Mouse (Mus musculus) heart, embryonic 13.5 days (tissue): ENCODE results near the gene Zfp593. TPM values are rescaled to one million over a fixed set of nuclear protein-coding genes. Genes with fewer than 3 reads are reported as not detected.

Experiments
- ATAC-seq: fragments of 200-750 bp; cut with Nextera tagmentation; 2 replicates; pipeline ENCODE4 v1.8.0; 2017; ENCODE audit warnings: moderate TSS enrichment; ENCODE audit not compliant: insufficient number of reproducible peaks, low FRiP score, low TSS enrichment; ENCODE audit errors: extremely low read depth
- H3K27ac ChIP-seq: fragments of 300-500 bp; sonication (generic); replicated peaks from 2 replicates; pipeline ENCODE4 v1.5.1; 2015; ENCODE audit warnings: moderate library complexity, mild to moderate bottlenecking, inconsistent platforms
- H3K27me3 ChIP-seq: fragments of 300-500 bp; sonication (generic); replicated peaks from 2 replicates; pipeline ENCODE4 v1.6.1; 2015; ENCODE audit warnings: mild to moderate bottlenecking, inconsistent platforms
- H3K36me3 ChIP-seq: fragments of 300-500 bp; sonication (generic); 2 replicates; pipeline ENCODE4 v1.6.1; 2015; ENCODE audit warnings: mild to moderate bottlenecking, inconsistent platforms
- H3K4me1 ChIP-seq: fragments of 300-500 bp; sonication (generic); 2 replicates; pipeline ENCODE4 v1.6.1; 2015; ENCODE audit warnings: inconsistent platforms
- H3K4me2 ChIP-seq: fragments of 300-500 bp; sonication (generic); 2 replicates; pipeline ENCODE4 v1.6.1; 2015; ENCODE audit warnings: inconsistent platforms, mild to moderate bottlenecking, moderate library complexity
- H3K4me3 ChIP-seq: fragments of 300-500 bp; sonication (generic); 2 replicates; pipeline ENCODE4 v1.5.1; 2015; ENCODE audit warnings: moderate library complexity, mild to moderate bottlenecking, inconsistent platforms
- H3K9ac ChIP-seq: fragments of 300-500 bp; sonication (generic); 2 replicates; pipeline ENCODE4 v1.6.1; 2015; ENCODE audit warnings: inconsistent platforms, mild to moderate bottlenecking, moderate library complexity
- H3K9me3 ChIP-seq: fragments of 300-500 bp; sonication (generic); 2 replicates; pipeline ENCODE4 v1.6.1; 2016; ENCODE audit warnings: inconsistent platforms
- WGBS: fragments of 180-500 bp; shearing (Covaris S2); methylation state at CpG from one replicate; pipeline ENCODE4 v1.1.7; 2015; ENCODE audit warnings: mixed read lengths; 5-methylcytosine and 5-hydroxymethylcytosine counted together
- polyA plus RNA-seq: library from polyadenylated mRNA; unstranded; fragments of >200 nt; fragmentation: Nextera tagmentation; extraction: Ambion mirVana; gene quantifications from 2 replicates; pipeline ENCODE4 v1.2.1, GENCODE M21; 2015

Gene Zfp593
- polyA plus RNA-seq, 1 experiment from 2014 or later: 9.2 TPM

DNA sequence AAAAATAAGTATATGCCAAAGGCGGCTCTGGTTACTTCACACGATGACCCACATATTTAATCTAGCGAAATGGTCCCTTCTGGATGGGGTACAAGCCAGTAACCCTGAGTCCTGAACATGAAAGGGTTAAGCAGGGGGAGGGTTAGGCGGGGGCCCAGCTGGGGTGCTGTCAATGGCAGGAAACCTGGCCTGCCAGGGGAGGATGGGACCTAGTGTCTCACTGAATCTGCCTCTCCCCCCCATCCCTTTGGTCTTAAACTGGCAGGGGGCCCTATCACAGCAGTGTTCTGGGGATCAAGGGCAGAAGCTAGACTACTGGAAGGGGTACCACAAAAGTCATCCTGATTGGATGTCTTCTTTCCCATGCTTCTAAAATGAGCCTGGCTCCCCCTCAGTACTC, 10.5 kb upstream of the Zfp593 start:
- peaks cover 72% of the 10 kb centered on the region for H3K4me1 ChIP-seq
- peaks cover 42% of the 10 kb centered on the region for H3K27me3 ChIP-seq
- no peak overlapping the region for H3K4me3 ChIP-seq
- H3K27ac ChIP-seq: peak overlapping the region; percentile 71
- 50% methylated on average over 4 of the region's 4 CpGs for WGBS
- no peaks in the 10 kb centered on the region for H3K9me3 ChIP-seq
- peak overlapping the region; percentile 61 for H3K9ac ChIP-seq
- H3K36me3 ChIP-seq: no peaks in the 10 kb centered on the region
- no peak for ATAC-seq
- H3K4me2 ChIP-seq: peak overlapping the region; percentile 55; the same call in 1 of the 2 replicates

DNA sequence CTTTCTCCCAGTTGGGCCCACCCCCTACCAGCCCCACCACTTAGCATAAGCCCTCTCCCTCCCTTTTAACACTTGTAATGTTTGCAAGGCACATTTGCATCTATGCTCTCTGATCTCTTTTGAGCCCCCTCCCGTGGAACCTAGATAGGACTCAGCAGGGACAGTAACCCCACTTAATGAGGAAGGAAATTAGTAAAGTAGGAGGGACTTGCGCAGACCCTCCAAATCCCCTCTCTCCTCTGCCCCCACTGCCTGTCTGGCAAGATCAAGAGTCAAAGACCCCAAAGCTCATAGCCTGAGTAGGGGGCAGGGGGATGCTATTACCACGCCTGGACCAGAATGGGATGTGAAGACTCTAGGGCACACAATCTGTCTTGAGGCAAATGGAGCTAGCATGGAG, 9.4 kb upstream of the Zfp593 start:
- no peak for ATAC-seq
- Histone ChIP-seq H3K4me1 (peaks cover 82% of the 10 kb centered on the region), H3K27me3 (peaks cover 52% of the 10 kb centered on the region), H3K4me3 (no peak overlapping the region), H3K27ac (no peak overlapping the region), H3K4me2 (no peak overlapping the region), H3K9me3 (no peaks in the 10 kb centered on the region), H3K9ac (no peak overlapping the region), H3K36me3 (no peaks in the 10 kb centered on the region)
- 51% methylated on average over 3 of the region's 3 CpGs for WGBS

DNA sequence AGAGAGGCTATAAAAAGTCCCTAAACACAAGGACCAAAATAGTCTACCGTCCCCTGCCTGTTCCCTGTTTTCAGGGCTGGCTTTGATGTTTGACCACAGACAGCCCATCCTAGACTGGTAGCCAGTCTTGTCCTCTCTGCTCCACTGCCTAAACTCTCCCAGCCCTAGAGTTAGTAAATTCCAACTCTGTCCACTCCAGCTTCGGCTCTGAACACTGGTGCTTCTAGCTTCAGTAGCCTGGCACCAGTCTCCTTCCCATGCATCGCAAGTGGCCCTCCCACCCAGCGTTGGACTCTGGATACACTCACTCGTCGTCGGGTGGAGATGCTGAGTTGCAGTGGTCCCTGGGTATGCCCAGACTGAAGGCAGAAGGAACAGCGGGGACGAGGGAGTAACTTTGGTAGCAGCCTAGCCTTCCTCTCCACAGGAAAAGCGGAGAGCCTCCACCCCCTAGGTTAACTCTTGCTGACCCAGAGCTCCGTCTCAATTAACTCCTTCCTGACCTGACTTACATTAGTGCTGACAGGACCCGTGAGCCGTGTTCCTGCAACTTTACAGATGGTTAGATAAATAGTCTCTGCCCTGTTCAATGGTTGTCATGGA, 8.4 kb upstream of the Zfp593 start, which contains the start of gene Grrp1:
Gene Grrp1, minus strand, starts transcription at position 385 of the 603 bp plus-strand sequence.
- Histone ChIP-seq H3K9ac (peak within 1 kb of the TSS; percentile 77), H3K4me1 (peaks cover 88% of the 10 kb centered on the region), H3K36me3 (no peaks in the 10 kb centered on the region), H3K27ac (peak within 1 kb of the TSS; percentile 58), H3K4me2 (peak within 1 kb of the TSS; percentile 96), H3K9me3 (no peaks in the 10 kb centered on the region), H3K4me3 (peak within 1 kb of the TSS; percentile 60), H3K27me3 (peaks cover 62% of the 10 kb centered on the region)
- WGBS: 4% methylated on average over 13 of the region's 13 CpGs
- ATAC-seq: no peak

DNA sequence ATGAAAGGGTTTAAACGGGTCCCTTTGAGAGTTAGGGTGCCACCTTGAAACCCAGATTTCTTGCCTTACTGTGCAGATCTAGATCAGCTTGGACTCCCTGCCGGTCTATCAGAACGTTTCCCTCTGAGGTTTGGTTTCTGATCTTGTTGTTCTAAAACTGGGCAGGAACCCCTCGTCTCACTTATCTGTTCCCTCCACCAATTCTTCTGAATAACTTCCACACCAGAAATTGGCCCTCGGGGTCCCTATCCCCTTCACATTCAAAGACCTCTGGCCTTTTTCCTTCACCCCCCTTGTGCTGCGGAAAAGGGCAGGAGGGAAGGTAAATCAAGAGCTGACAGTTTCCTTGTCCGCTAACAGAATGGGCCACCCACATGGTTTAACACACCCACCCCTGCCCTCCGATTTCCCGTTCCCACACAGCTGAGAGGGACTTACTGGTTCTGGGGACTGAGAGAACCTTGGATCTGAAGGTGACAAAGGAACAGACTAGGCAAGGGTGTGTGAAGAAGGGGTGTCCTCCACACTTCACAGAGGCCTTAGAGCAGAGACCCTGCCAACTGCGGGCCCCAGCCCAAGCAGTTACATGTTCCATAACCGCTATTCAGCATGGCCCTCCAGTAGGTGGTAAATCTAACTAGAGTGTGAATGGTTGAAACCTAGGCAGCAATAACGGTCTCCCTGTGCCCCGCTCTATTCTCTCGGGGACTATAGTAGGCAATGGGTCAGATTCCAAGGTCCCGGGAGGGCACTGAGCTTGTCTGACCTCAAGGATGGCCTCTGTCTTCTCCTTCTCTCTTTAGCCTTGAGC, 7.7 kb upstream of the Zfp593 start:
- Histone ChIP-seq H3K27ac (peak overlapping the region; percentile 58), H3K27me3 (peaks cover 69% of the 10 kb centered on the region), H3K9ac (peak overlapping the region; percentile 77), H3K36me3 (no peaks in the 10 kb centered on the region), H3K4me2 (peak overlapping the region; percentile 96), H3K4me3 (peak overlapping the region; percentile 60), H3K4me1 (peaks cover 88% of the 10 kb centered on the region), H3K9me3 (no peaks in the 10 kb centered on the region)
- 26% methylated on average over 15 of the region's 15 CpGs for WGBS
- ATAC-seq: no peak

DNA sequence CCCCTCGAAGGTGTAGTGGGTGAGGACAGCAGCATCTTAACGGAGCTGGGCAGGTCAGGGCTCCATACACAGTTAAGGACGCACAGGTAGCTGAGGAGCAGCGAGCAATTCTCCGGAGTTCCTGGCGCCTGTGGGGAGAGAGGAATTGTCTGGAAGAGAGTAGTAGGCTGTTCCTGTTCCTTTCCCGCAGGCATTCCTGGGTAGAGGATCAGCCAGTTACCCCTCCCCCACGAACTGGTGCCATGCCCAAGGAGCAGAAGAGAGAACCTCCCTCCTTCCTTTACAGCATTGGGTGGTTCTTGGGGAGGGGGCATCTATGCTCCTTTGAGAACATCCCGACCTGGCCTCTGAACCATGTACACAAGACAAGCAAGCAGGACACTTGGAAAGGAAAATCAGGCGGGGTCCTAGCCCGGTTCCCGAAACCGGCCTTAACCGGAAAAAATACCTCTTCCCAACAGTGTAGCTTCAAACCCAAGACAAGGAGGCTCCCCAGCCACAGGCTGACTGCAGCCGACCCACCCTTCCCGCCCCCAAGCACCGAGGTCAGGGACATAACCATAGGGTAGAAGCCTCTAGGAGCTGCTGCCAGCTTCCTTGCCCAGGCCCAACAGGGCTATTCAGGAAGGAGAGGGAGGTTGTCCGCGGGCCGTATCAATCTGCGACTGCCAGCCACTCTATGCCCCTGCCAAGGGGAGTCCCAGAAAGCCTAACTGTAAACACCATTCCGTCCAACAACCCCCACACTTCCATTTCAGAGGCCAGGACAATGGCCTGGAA, 6.9 kb upstream of the Zfp593 start:
- H3K9me3 ChIP-seq: no peaks in the 10 kb centered on the region
- H3K27me3 ChIP-seq: peaks cover 77% of the 10 kb centered on the region
- H3K9ac ChIP-seq: peak overlapping the region; percentile 77
- no peaks in the 10 kb centered on the region for H3K36me3 ChIP-seq
- peaks cover 81% of the 10 kb centered on the region for H3K4me1 ChIP-seq
- no peak for ATAC-seq
- H3K27ac ChIP-seq: peak overlapping the region; percentile 58; the same call in 1 of the 2 replicates
- peak overlapping the region; percentile 60 for H3K4me3 ChIP-seq
- peak overlapping the region; percentile 96 for H3K4me2 ChIP-seq
- WGBS: 17% methylated on average over 22 of the region's 22 CpGs

GRCm38 (mm10) chr4:134251241-134252130, 6.1 kb upstream of the Zfp593 start:
- WGBS: 1% methylated on average over 90 of the region's 91 CpGs
- Histone ChIP-seq H3K4me2 (peak overlapping the region; percentile 96), H3K4me1 (peaks cover 72% of the 10 kb centered on the region), H3K27ac (no peak overlapping the region), H3K4me3 (peak overlapping the region; percentile 60), H3K9ac (peak overlapping the region; percentile 77), H3K27me3 (peaks cover 86% of the 10 kb centered on the region), H3K9me3 (no peaks in the 10 kb centered on the region), H3K36me3 (no peaks in the 10 kb centered on the region)
- no peak for ATAC-seq

DNA sequence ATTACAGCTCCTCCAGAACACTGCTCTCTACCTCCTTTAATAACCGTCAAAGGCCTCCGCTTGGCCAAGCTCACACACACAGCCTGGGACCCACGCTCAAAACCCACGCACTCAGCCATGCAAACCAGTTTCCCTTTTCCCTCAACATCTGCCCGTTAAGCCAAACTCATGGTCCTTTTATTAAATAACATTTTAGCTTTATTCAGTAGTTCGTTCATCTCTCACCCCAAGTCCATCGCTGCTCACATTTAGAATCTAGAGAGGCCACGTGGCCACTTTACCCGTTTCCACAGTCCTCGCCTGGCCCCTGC, 5.5 kb upstream of the Zfp593 start:
- no peak for ATAC-seq
- Histone ChIP-seq H3K4me1 (peaks cover 67% of the 10 kb centered on the region), H3K9me3 (no peaks in the 10 kb centered on the region), H3K36me3 (no peaks in the 10 kb centered on the region), H3K9ac (peak overlapping the region; percentile 77), H3K27ac (no peak overlapping the region), H3K4me3 (peak overlapping the region; percentile 60), H3K27me3 (peaks cover 91% of the 10 kb centered on the region), H3K4me2 (peak overlapping the region; percentile 96)
- 15% methylated on average over 10 of the region's 10 CpGs for WGBS

DNA sequence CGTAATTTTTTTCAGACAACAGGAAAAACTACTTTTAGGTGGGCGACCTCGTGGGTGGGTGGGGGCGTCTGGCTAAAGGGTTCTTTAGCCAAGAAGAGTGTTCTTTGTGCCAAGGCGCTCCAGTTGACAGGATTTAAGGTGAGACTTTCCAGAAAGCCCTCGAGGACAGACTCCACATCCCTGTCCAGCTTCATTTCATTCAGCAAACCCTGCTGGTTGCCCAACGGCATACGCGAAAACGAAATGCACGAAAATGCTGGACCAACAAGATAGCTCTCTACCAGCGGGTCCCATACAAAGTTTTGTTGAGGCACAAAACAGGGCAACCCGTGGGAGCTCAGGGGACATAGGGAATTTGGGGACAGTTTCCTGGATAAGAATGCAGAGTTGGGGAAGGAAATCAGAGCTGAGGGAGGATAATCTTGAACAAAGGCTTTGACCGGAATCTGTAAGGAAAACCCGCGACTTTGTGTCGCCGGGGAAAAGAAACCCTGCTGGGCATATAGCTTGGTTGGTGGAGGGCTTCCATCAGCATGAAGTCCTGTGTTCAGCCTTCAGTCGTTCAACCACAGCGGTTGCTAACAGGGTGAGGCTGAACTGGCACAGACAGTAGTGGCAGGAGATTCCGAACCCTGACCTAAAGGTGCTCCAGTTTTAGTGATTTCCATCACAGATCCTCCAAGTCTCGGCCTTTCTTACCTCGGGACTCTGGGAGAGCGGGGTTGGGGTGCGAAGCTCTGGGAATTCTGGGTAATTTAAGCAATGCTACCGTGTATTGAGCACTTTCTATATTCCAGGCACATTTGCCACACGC, 4.9 kb upstream of the Zfp593 start:
- Histone ChIP-seq H3K9ac (peak overlapping the region; percentile 77), H3K27me3 (peaks cover 91% of the 10 kb centered on the region), H3K9me3 (no peaks in the 10 kb centered on the region), H3K4me1 (peaks cover 65% of the 10 kb centered on the region), H3K4me2 (peak overlapping the region; percentile 96), H3K27ac (no peak overlapping the region), H3K36me3 (no peaks in the 10 kb centered on the region), H3K4me3 (peak overlapping the region; percentile 60)
- WGBS: 12% methylated on average over 27 of the region's 27 CpGs
- ATAC-seq: no peak

DNA sequence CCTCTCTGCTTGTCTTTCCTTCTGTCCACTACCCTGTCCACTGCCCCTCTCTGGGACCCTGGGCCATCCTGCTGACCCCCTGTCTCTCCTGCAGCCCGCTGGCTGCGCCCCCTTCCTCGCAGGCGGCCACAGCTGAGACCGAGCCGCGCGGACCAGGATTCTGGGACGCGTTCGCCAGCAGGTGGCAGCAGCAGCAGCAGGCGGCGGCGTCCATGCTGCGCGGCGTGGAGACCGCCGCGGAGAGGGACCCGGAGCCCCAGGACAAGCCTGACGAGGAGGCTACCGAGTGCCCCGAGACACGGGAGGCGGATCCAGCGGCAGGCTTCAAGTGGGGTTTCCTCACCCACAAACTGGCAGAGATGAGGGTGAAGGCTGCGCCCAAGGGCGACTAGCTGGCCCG, 4.3 kb upstream of the Zfp593 start:
- WGBS: under 1% methylated on average over 30 of the region's 30 CpGs
- H3K36me3 ChIP-seq: no peaks in the 10 kb centered on the region
- H3K4me3 ChIP-seq: peak overlapping the region; percentile 60
- H3K9ac ChIP-seq: peak overlapping the region; percentile 76
- peaks cover 62% of the 10 kb centered on the region for H3K4me1 ChIP-seq
- H3K4me2 ChIP-seq: peak overlapping the region; percentile 96
- no peak overlapping the region for H3K27ac ChIP-seq
- ATAC-seq: no peak
- H3K27me3 ChIP-seq: peaks cover 85% of the 10 kb centered on the region
- no peaks in the 10 kb centered on the region for H3K9me3 ChIP-seq

- peak within 1 kb of the TSS; percentile 88 for H3K9ac ChIP-seq
- no peak within 1 kb of the TSS for H3K27ac ChIP-seq
- peaks cover 59% of the 10 kb centered on the region for H3K27me3 ChIP-seq
- H3K4me1 ChIP-seq: peaks cover 42% of the 10 kb centered on the region
- peak within 1 kb of the TSS; percentile 79 for H3K4me3 ChIP-seq
- no peak for ATAC-seq
- H3K36me3 ChIP-seq: no peaks in the 10 kb centered on the region
- peak within 1 kb of the TSS; percentile 98 for H3K4me2 ChIP-seq
- no peaks in the 10 kb centered on the region for H3K9me3 ChIP-seq
- WGBS: 62% methylated on average over 7 of the region's 7 CpGs
Measured at GRCm38 (mm10) chr4:134246719-134247258, 1.4 kb upstream of the Zfp593 start, which contains the start of gene Gm30191. TSS of gene Gm30191 (plus strand) at chr4:134246935.
